Mouse (Mus musculus): ENCODE measurements at regions not wholly inside any gene's neighbourhood (a gene's known extent, or its start where the extent isn't known, plus 50 kb on each side); places are given as distances from the start of the nearest gene placed in this dataset.

DNA sequence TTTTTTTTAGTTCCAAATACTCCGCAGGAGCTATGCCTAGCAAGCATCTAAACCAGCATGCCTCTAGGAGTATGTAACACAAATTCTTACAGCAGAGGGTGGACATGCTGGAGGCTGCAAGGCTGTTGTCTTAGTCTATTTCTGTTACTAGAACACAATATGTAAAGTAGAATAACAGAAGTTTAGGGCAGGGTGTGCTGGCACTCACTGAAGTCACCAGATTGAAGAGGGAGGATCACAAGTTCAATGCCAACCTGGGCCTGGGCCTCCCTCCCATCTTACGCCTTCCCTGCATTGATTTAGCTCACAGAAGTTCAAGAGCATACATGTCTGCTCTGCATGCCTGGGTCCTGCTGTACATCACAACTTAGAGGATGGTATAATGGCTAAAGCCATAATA is 280.3 kb upstream of the Fam92a start:
- no peak overlapping the region for H3K4me3 ChIP-seq (ENCODE audit: low read depth, low read length)
- H3K4me1 ChIP-seq (ENCODE audit: insufficient read depth, low read depth, low read length): no peaks in the 10 kb centered on the region
- H3K9me3 ChIP-seq (replicated peaks): no peaks in the 10 kb centered on the region
- ATAC-seq (ENCODE audit: extremely low read depth, insufficient number of reproducible peaks, low FRiP score, poor library complexity, severe bottlenecking) (no peak), DNase-seq (ENCODE audit: low spot score) (no peak)
- H3K36me3 ChIP-seq (replicated peaks): no peaks in the 10 kb centered on the region
- TF ChIP-seq GATA2 (IDR thresholded peaks at IDR 0.05; ENCODE audit: borderline replicate concordance, low read depth, low read length): no peak
- no peak for TF ChIP-seq TAL1 (conservative IDR thresholded peaks at IDR 0.05; ENCODE audit: low read depth, low read length)
- TF ChIP-seq GATA1 (IDR thresholded peaks at IDR 0.05; ENCODE audit: borderline replicate concordance, low read length): no peak
- TF ChIP-seq CTCF (IDR thresholded peaks at IDR 0.05; ENCODE audit: low read depth, low read length): no peak
- no peak for TF ChIP-seq POLR2AphosphoS5 (IDR thresholded peaks at IDR 0.05; ENCODE audit: insufficient replicate concordance, low read depth, low read length)
- no peaks in the 10 kb centered on the region for H3K27me3 ChIP-seq (ENCODE audit: insufficient read depth, low read length)

DNA sequence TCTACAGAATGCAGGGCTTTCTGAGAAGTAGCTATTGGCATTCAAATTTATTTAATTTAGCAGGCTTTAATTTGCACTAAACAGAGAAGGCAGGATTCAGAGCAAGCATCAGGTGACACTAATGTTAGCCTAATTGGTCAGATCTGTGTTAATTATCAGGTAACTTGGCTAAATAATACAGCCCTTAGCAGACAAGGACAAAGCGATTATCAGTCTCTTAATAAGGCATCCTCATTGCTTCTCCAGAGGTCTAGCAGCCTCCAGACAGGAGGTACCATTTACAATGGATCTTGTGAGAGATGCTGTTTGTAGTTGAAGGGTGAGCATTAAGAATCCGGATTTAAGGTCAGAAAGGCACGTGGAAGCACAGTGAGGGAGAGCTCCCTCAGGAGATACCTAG is 253.7 kb upstream of the Fam92a start:
- Histone ChIP-seq H3K36me3 (replicated peaks) (no peaks in the 10 kb centered on the region), H3K27me3 (ENCODE audit: insufficient read depth, low read length) (no peaks in the 10 kb centered on the region), H3K9me3 (replicated peaks) (no peaks in the 10 kb centered on the region), H3K4me3 (ENCODE audit: low read depth, low read length) (no peak overlapping the region), H3K4me1 (ENCODE audit: insufficient read depth, low read depth, low read length) (no peaks in the 10 kb centered on the region)
- no peak for ATAC-seq (ENCODE audit: extremely low read depth, insufficient number of reproducible peaks, low FRiP score, poor library complexity, severe bottlenecking)
- TF ChIP-seq POLR2AphosphoS5 (IDR thresholded peaks at IDR 0.05; ENCODE audit: insufficient replicate concordance, low read depth, low read length) (no peak), GATA1 (IDR thresholded peaks at IDR 0.05; ENCODE audit: borderline replicate concordance, low read length) (no peak), CTCF (IDR thresholded peaks at IDR 0.05; ENCODE audit: low read depth, low read length) (no peak), GATA2 (IDR thresholded peaks at IDR 0.05; ENCODE audit: borderline replicate concordance, low read depth, low read length) (no peak), TAL1 (conservative IDR thresholded peaks at IDR 0.05; ENCODE audit: low read depth, low read length) (no peak)
- DNase-seq (ENCODE audit: low spot score): no peak

GRCm38 (mm10) chr4:12421628-12422319 is 250.0 kb upstream of the Fam92a start:
- DNase-seq (ENCODE audit: low spot score) (no peak), ATAC-seq (ENCODE audit: extremely low read depth, insufficient number of reproducible peaks, low FRiP score, poor library complexity, severe bottlenecking) (no peak)
- TF ChIP-seq TAL1 (conservative IDR thresholded peaks at IDR 0.05; ENCODE audit: low read depth, low read length): no peak
- TF ChIP-seq POLR2AphosphoS5 (IDR thresholded peaks at IDR 0.05; ENCODE audit: insufficient replicate concordance, low read depth, low read length): no peak
- TF ChIP-seq CTCF (IDR thresholded peaks at IDR 0.05; ENCODE audit: low read depth, low read length): no peak
- no peak for TF ChIP-seq GATA2 (IDR thresholded peaks at IDR 0.05; ENCODE audit: borderline replicate concordance, low read depth, low read length)
- TF ChIP-seq GATA1 (IDR thresholded peaks at IDR 0.05; ENCODE audit: borderline replicate concordance, low read length): no peak
- H3K4me3 ChIP-seq (ENCODE audit: low read depth, low read length): no peak overlapping the region
- no peaks in the 10 kb centered on the region for H3K4me1 ChIP-seq (ENCODE audit: insufficient read depth, low read depth, low read length)
- no peaks in the 10 kb centered on the region for H3K36me3 ChIP-seq (replicated peaks)
- no peaks in the 10 kb centered on the region for H3K9me3 ChIP-seq (replicated peaks)
- no peaks in the 10 kb centered on the region for H3K27me3 ChIP-seq (ENCODE audit: insufficient read depth, low read length)

DNA sequence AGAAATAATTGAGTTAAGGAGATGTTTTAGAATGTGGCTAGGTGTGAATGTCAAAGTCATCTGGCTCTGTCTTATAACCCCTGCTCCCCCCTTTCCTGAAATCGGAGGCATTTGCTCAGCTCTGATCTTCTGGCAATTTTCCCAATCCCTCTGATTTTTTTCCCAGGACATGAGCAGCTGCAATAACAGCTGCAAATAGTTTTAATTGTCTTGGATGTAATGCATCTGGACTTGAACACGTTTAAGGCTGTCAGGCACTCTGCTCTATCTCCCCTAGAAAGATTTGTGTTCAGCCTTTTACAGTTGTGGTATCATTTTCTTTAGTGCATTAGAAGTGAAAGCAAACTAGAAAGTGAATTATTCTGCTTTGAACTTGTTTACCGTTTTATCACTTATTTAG is 246.3 kb upstream of the Fam92a start:
- no peak for DNase-seq (ENCODE audit: low spot score)
- TF ChIP-seq POLR2AphosphoS5 (IDR thresholded peaks at IDR 0.05; ENCODE audit: insufficient replicate concordance, low read depth, low read length): no peak
- no peak for TF ChIP-seq TAL1 (conservative IDR thresholded peaks at IDR 0.05; ENCODE audit: low read depth, low read length)
- no peak for TF ChIP-seq CTCF (IDR thresholded peaks at IDR 0.05; ENCODE audit: low read depth, low read length)
- no peak for TF ChIP-seq GATA1 (IDR thresholded peaks at IDR 0.05; ENCODE audit: borderline replicate concordance, low read length)
- TF ChIP-seq GATA2 (IDR thresholded peaks at IDR 0.05; ENCODE audit: borderline replicate concordance, low read depth, low read length): no peak
- ATAC-seq (ENCODE audit: extremely low read depth, insufficient number of reproducible peaks, low FRiP score, poor library complexity, severe bottlenecking): no peak
- H3K4me1 ChIP-seq (ENCODE audit: insufficient read depth, low read depth, low read length): no peaks in the 10 kb centered on the region
- 0 out of 2 replicates have a peak, but pooled peaks cover 6% of the 10 kb centered on the region for H3K27me3 ChIP-seq (ENCODE audit: insufficient read depth, low read length)
- no peaks in the 10 kb centered on the region for H3K9me3 ChIP-seq (replicated peaks)
- no peak overlapping the region for H3K4me3 ChIP-seq (ENCODE audit: low read depth, low read length)
- no peaks in the 10 kb centered on the region for H3K36me3 ChIP-seq (replicated peaks)

GRCm38 (mm10) chr4:12395344-12395743 is 223.5 kb upstream of the Fam92a start:
- Histone ChIP-seq H3K4me1 (ENCODE audit: insufficient read depth, low read depth, low read length) (no peaks in the 10 kb centered on the region), H3K27me3 (ENCODE audit: insufficient read depth, low read length) (no peaks in the 10 kb centered on the region), H3K4me3 (ENCODE audit: low read depth, low read length) (no peak overlapping the region), H3K9me3 (replicated peaks) (no peaks in the 10 kb centered on the region), H3K36me3 (replicated peaks) (no peaks in the 10 kb centered on the region)
- ATAC-seq (ENCODE audit: extremely low read depth, insufficient number of reproducible peaks, low FRiP score, poor library complexity, severe bottlenecking) (no peak), DNase-seq (ENCODE audit: low spot score) (no peak)
- TF ChIP-seq GATA1 (IDR thresholded peaks at IDR 0.05; ENCODE audit: borderline replicate concordance, low read length) (no peak), POLR2AphosphoS5 (IDR thresholded peaks at IDR 0.05; ENCODE audit: insufficient replicate concordance, low read depth, low read length) (no peak), CTCF (IDR thresholded peaks at IDR 0.05; ENCODE audit: low read depth, low read length) (no peak), TAL1 (conservative IDR thresholded peaks at IDR 0.05; ENCODE audit: low read depth, low read length) (no peak), GATA2 (IDR thresholded peaks at IDR 0.05; ENCODE audit: borderline replicate concordance, low read depth, low read length) (no peak)

DNA sequence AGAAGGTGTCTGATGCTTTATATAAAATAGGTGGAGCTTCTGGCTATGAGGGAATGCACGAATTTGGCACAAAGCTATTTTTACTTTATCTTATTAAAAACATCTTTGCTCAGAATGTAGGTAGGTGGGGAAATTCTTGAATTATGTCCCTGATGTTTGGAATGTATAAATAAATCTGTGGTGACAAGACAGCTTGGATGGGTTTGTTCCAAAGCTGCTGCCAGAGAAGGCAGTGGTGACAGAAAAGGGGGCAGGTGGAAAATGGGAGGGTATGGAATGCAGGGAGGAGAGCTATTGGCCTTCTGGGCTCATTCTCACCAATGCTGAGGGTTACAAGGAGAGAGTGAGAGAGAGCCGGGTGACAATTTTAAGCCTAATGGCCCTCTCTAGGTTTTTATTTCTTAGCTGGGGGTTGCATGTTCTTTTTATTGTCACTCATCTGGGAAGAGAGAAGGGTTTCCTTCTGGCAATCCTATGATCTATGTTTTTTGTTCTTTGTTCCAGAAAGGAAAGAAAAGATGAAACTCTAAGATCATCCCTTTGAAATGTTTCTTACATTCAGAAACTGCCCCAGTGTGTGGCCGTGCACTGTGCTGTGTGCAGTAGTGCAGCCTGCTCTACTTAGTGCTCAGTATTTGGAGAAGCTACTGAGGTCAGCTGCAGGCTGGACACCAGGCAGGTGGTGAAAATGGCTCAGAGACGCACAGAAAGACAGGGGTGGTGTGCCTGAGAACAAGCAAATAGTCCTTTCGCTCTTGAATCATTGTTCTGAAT is 205.2 kb upstream of the Fam92a start:
- no peaks in the 10 kb centered on the region for H3K36me3 ChIP-seq (replicated peaks)
- ATAC-seq (ENCODE audit: extremely low read depth, insufficient number of reproducible peaks, low FRiP score, poor library complexity, severe bottlenecking): no peak

More for the DNA sequence above, 205.2 kb upstream of the Fam92a start:
- no peak for DNase-seq (ENCODE audit: low spot score)
- Histone ChIP-seq H3K4me1 (ENCODE audit: insufficient read depth, low read depth, low read length) (no peaks in the 10 kb centered on the region), H3K9me3 (replicated peaks) (no peaks in the 10 kb centered on the region), H3K27me3 (ENCODE audit: insufficient read depth, low read length) (no peaks in the 10 kb centered on the region), H3K4me3 (ENCODE audit: low read depth, low read length) (no peak overlapping the region)
- TF ChIP-seq GATA2 (IDR thresholded peaks at IDR 0.05; ENCODE audit: borderline replicate concordance, low read depth, low read length) (no peak), TAL1 (conservative IDR thresholded peaks at IDR 0.05; ENCODE audit: low read depth, low read length) (no peak), CTCF (IDR thresholded peaks at IDR 0.05; ENCODE audit: low read depth, low read length) (no peak), POLR2AphosphoS5 (IDR thresholded peaks at IDR 0.05; ENCODE audit: insufficient replicate concordance, low read depth, low read length) (no peak), GATA1 (IDR thresholded peaks at IDR 0.05; ENCODE audit: borderline replicate concordance, low read length) (no peak)
